Mouse (Mus musculus) MEL (cell line): ENCODE data around the gene Ttll4. TPM values are rescaled to one million over a fixed set of nuclear protein-coding genes. Genes with fewer than 3 reads are reported as not detected.

ENCODE experiments used
- DNase-seq: peaks from one replicate; pipeline ENCODE4 v3.0.0; 2011; ENCODE audit warnings: low read depth, low spot score
- H3K27ac ChIP-seq: 2 replicates; pipeline ENCODE4 v1.5.1; 2012; ENCODE audit warnings: low read depth, mild to moderate bottlenecking, control low read depth, low read length, moderate library complexity; ENCODE audit not compliant: control insufficient read depth
- H3K27me3 ChIP-seq, 2 experiments: fragments of 150-350 bp in 1 of 2; sonication (generic) in 1 of 2; 2 replicates each; pipeline ENCODE4 v1.6.1; 2012; ENCODE audit warnings: low read length in 2 of 2, mild to moderate bottlenecking in 2 of 2, improper control_type of control experiment in 1 of 2, moderate library complexity in 1 of 2; ENCODE audit not compliant: insufficient read depth in 2 of 2, control insufficient read depth in 1 of 2
- H3K36me3 ChIP-seq, 2 experiments: 2 replicates each; pipeline ENCODE4 v1.6.1; 2012 to 2014; ENCODE audit warnings: low read length in 2 of 2, improper control_type of control experiment in 1 of 2, inconsistent platforms in 1 of 2, mild to moderate bottlenecking in 1 of 2; ENCODE audit not compliant: insufficient read depth in 2 of 2, control insufficient read depth in 1 of 2
- H3K4me1 ChIP-seq, 2 experiments: fragments of 150-350 bp in 1 of 2; sonication (generic) in 1 of 2; 2 replicates each; pipeline ENCODE4 v1.6.1; 2012; ENCODE audit warnings: low read length in 2 of 2, improper control_type of control experiment in 1 of 2, mild to moderate bottlenecking in 1 of 2; ENCODE audit not compliant: insufficient read depth in 2 of 2, control insufficient read depth in 1 of 2
- H3K4me3 ChIP-seq, 2 experiments: fragments of 150-350 bp in 1 of 2; sonication (generic) in 1 of 2; 2 replicates each; pipeline ENCODE4 v1.5.1; 2012; ENCODE audit warnings: low read depth in 2 of 2, low read length in 2 of 2, mild to moderate bottlenecking in 2 of 2, moderate library complexity in 2 of 2, control low read depth in 1 of 2, improper control_type of control experiment in 1 of 2; ENCODE audit not compliant: control insufficient read depth in 1 of 2, insufficient read depth in 1 of 2
- H3K79me2 ChIP-seq: 2 replicates; pipeline ENCODE4 v1.6.1; 2012; ENCODE audit warnings: mild to moderate bottlenecking, low read length, moderate library complexity; ENCODE audit not compliant: control insufficient read depth, poor library complexity, insufficient read depth
- H3K9ac ChIP-seq: 2 replicates; pipeline ENCODE4 v1.6.1; 2012; ENCODE audit warnings: low read depth, mild to moderate bottlenecking, control low read depth, low read length, moderate library complexity; ENCODE audit not compliant: control insufficient read depth, poor library complexity, severe bottlenecking
- H3K9me3 ChIP-seq: fragments of 150-350 bp; sonication (generic); replicated peaks from 2 replicates; pipeline ENCODE4 v1.6.1; 2012; ENCODE audit warnings: mild to moderate bottlenecking, low read length, improper control_type of control experiment, moderate library complexity; ENCODE audit not compliant: insufficient read depth
- CHD2 ChIP-seq: IDR thresholded peaks from 2 replicates; pipeline ENCODE4 v1.6.1; 2011; ENCODE audit warnings: low read length, improper control_type of control experiment
- E2F4 ChIP-seq: IDR thresholded peaks from 2 replicates; pipeline ENCODE4 v1.6.1; 2011; ENCODE audit warnings: low read depth, low read length, improper control_type of control experiment, borderline replicate concordance
- EP300 ChIP-seq, 2 experiments: IDR thresholded peaks; 2 replicates each; pipeline ENCODE4 v1.6.1; 2011; ENCODE audit warnings: improper control_type of control experiment in 2 of 2, low read length in 2 of 2, low read depth in 1 of 2, mild to moderate bottlenecking in 1 of 2
- GATA1 ChIP-seq: IDR thresholded peaks from 2 replicates; pipeline ENCODE4 v1.6.1; 2011; ENCODE audit warnings: low read depth, low read length, improper control_type of control experiment
- HCFC1 ChIP-seq: IDR thresholded peaks from 2 replicates; pipeline ENCODE4 v1.6.1; 2012; ENCODE audit warnings: low read depth, mild to moderate bottlenecking, inconsistent platforms, low read length, improper control_type of control experiment, moderate library complexity
- MAFK ChIP-seq: IDR thresholded peaks from 2 replicates; pipeline ENCODE4 v1.6.1; 2011; ENCODE audit warnings: low read depth, mild to moderate bottlenecking, low read length, improper control_type of control experiment, borderline replicate concordance
- MAZ ChIP-seq: IDR thresholded peaks from 2 replicates; pipeline ENCODE4 v1.6.1; 2012; ENCODE audit warnings: low read depth, mild to moderate bottlenecking, inconsistent platforms, low read length, improper control_type of control experiment
- MEF2A ChIP-seq: IDR thresholded peaks from 2 replicates; pipeline ENCODE4 v1.6.1; 2014; ENCODE audit warnings: low read depth, mild to moderate bottlenecking, inconsistent platforms, low read length, improper control_type of control experiment; ENCODE audit not compliant: poor library complexity, insufficient replicate concordance, severe bottlenecking; ENCODE audit errors: extremely low read depth
- MYC ChIP-seq: IDR thresholded peaks from 2 replicates; pipeline ENCODE4 v1.6.1; 2011; ENCODE audit warnings: low read depth, mild to moderate bottlenecking, low read length, improper control_type of control experiment, moderate library complexity
- NELFE ChIP-seq: IDR thresholded peaks from 2 replicates; pipeline ENCODE4 v1.6.1; 2011; ENCODE audit warnings: low read depth, low read length, improper control_type of control experiment
- NRF1 ChIP-seq: IDR thresholded peaks from 2 replicates; pipeline ENCODE4 v1.6.1; 2014; ENCODE audit warnings: low read depth, mild to moderate bottlenecking, inconsistent platforms, low read length, improper control_type of control experiment, moderate library complexity; ENCODE audit not compliant: poor library complexity, insufficient read depth, severe bottlenecking
- POLR2AphosphoS2 ChIP-seq: IDR thresholded peaks from 2 replicates; pipeline ENCODE4 v1.6.1; 2011; ENCODE audit warnings: low read length, improper control_type of control experiment
- SIN3A ChIP-seq: IDR thresholded peaks from 2 replicates; pipeline ENCODE4 v1.6.1; 2012; ENCODE audit warnings: low read length, improper control_type of control experiment, inconsistent platforms
- TAL1 ChIP-seq: IDR thresholded peaks from 2 replicates; pipeline ENCODE4 v1.6.1; 2012; ENCODE audit warnings: mild to moderate bottlenecking, inconsistent platforms, low read length, moderate library complexity, mixed read lengths
- TCF12 ChIP-seq: IDR thresholded peaks from 2 replicates; pipeline ENCODE4 v1.6.1; 2014; ENCODE audit warnings: low read depth, mild to moderate bottlenecking, inconsistent platforms, low read length, improper control_type of control experiment, moderate library complexity
- USF1 ChIP-seq: IDR thresholded peaks from 2 replicates; pipeline ENCODE4 v1.6.1; 2014; ENCODE audit warnings: low read depth, mild to moderate bottlenecking, inconsistent platforms, low read length, improper control_type of control experiment, moderate library complexity
- USF2 ChIP-seq, 2 experiments: IDR thresholded peaks; 2 replicates each; pipeline ENCODE4 v1.6.1; 2011 to 2012; ENCODE audit warnings: improper control_type of control experiment in 2 of 2, low read length in 2 of 2, borderline replicate concordance in 1 of 2, inconsistent platforms in 1 of 2, low read depth in 1 of 2, mild to moderate bottlenecking in 1 of 2; ENCODE audit not compliant: insufficient read depth in 1 of 2
- ZMIZ1 ChIP-seq: IDR thresholded peaks from 2 replicates; pipeline ENCODE4 v1.6.1; 2012; ENCODE audit warnings: low read depth, mild to moderate bottlenecking, inconsistent platforms, low read length, improper control_type of control experiment, moderate library complexity
- polyA plus RNA-seq, 2 experiments: library from polyadenylated mRNA; stranded (reverse) in 1 of 2; unstranded in 1 of 2; fragments of >175 nt in 1 of 2; fragments of >200 nt in 1 of 2; gene quantifications; 2 replicates each; pipeline versions ENCODE4 v1.2.1 to v1.2.4; 2012; ENCODE audit warnings: low replicate concordance in 2 of 2, low read depth in 1 of 2; ENCODE audit not compliant: insufficient read length in 2 of 2, insufficient read depth in 1 of 2, missing spikeins in 1 of 2
- total RNA-seq: library from RNA; depleted of rRNA; stranded (reverse); fragments of 300-350 nt; gene quantifications from 2 replicates; pipeline ENCODE4 v1.2.3, GENCODE M21; 2012

Ttll4 gene
- total and polyA plus RNA-seq, 3 experiments: 27.8 to 85.9 TPM; not detected in 1

- peak overlapping the region; percentile 68 to 70 for H3K4me3 ChIP-seq
- H3K4me1 ChIP-seq: peaks cover 0 to 16% of the 10 kb centered on the region in 2 experiments; a peak in 2 of 4 replicates
- TF ChIP-seq MAZ: no peak
- TF ChIP-seq EP300 (IDR thresholded peaks at IDR 0.05; ENCODE audit: low read depth in 1 of 2, low read length in 2 of 2): peak in 1 of 2 experiments; percentile 22; a peak in 1 of 4 replicates
- TF ChIP-seq, all 39 proteins: peak for 1
- H3K9ac ChIP-seq: peak overlapping the region; percentile 79
- H3K36me3 ChIP-seq: 0 out of 4 replicates have a peak, but pooled peaks cover 0 to 3% of the 10 kb centered on the region in 2 experiments
- DNase-seq: peak; percentile 65
- no peaks in the 10 kb centered on the region for H3K79me2 ChIP-seq
- no peaks in the 10 kb centered on the region for H3K9me3 ChIP-seq
- no peaks in the 10 kb centered on the region for H3K27me3 ChIP-seq
- no peak overlapping the region; the same call in 1 of the 2 replicates for H3K27ac ChIP-seq
These were observed 51.0 kb downstream of the Ttll4 start for GRCm38 (mm10) chr1:74712461-74713098.

- peak within 1 kb of the TSS; percentile 79 for H3K9ac ChIP-seq
- no peak for DNase-seq
- TF ChIP-seq NRF1 (no peak), USF1 (peak; percentile 39; the same call in 1 of the 2 replicates)
- TF ChIP-seq, all 39 proteins: peak for 1
- H3K4me3 ChIP-seq: peak within 1 kb of the TSS; percentile 68 to 70
- H3K4me1 ChIP-seq: peaks cover 0 to 16% of the 10 kb centered on the region in 2 experiments; a peak in 2 of 4 replicates
- no peaks in the 10 kb centered on the region for H3K79me2 ChIP-seq
- H3K27me3 ChIP-seq: no peaks in the 10 kb centered on the region
- no peak within 1 kb of the TSS; the same call in 1 of the 2 replicates for H3K27ac ChIP-seq
- no peaks in the 10 kb centered on the region for H3K9me3 ChIP-seq
- 0 out of 4 replicates have a peak, but pooled peaks cover 0 to 3% of the 10 kb centered on the region in 2 experiments for H3K36me3 ChIP-seq
These were observed 51.7 kb downstream of the Ttll4 start, which contains the start of gene Cyp27a1 for GRCm38 (mm10) chr1:74713099-74713858. Gene Cyp27a1 (plus strand): TSS chr1:74713574.

GRCm38 (mm10) chr1:74713859-74714730 lies 52.5 kb downstream of the Ttll4 start:
- no peak overlapping the region for H3K9ac ChIP-seq
- H3K36me3 ChIP-seq: 0 out of 4 replicates have a peak, but pooled peaks cover 0 to 3% of the 10 kb centered on the region in 2 experiments
- H3K4me3 ChIP-seq: no peak overlapping the region
- no peaks in the 10 kb centered on the region for H3K79me2 ChIP-seq
- no peak overlapping the region for H3K27ac ChIP-seq
- no peaks in the 10 kb centered on the region for H3K27me3 ChIP-seq
- H3K4me1 ChIP-seq: peaks cover 0 to 16% of the 10 kb centered on the region in 2 experiments; a peak in 2 of 4 replicates
- no peaks in the 10 kb centered on the region for H3K9me3 ChIP-seq
- no peak for DNase-seq
- TF ChIP-seq MAFK (no peak), E2F4 (no peak), POLR2AphosphoS2 (no peak), HCFC1 (no peak), USF2 (IDR thresholded peaks at IDR 0.05; ENCODE audit: borderline replicate concordance in 1 of 2, insufficient read depth in 1 of 2, low read depth in 1 of 2, low read length in 2 of 2) (no peak), SIN3A (no peak), TCF12 (no peak), MYC (no peak), GATA1 (no peak), CHD2 (no peak), MEF2A (no peak), ZMIZ1 (no peak), TAL1 (no peak), NELFE (no peak)
